Mouse (Mus musculus): ENCODE results near the gene Itpk1. TPM values are rescaled to one million over a fixed set of nuclear protein-coding genes. Genes with fewer than 3 reads are reported as not detected.

Gene Itpk1
- polyA plus RNA-seq, 1 experiment, result 4.5 TPM

DNA sequence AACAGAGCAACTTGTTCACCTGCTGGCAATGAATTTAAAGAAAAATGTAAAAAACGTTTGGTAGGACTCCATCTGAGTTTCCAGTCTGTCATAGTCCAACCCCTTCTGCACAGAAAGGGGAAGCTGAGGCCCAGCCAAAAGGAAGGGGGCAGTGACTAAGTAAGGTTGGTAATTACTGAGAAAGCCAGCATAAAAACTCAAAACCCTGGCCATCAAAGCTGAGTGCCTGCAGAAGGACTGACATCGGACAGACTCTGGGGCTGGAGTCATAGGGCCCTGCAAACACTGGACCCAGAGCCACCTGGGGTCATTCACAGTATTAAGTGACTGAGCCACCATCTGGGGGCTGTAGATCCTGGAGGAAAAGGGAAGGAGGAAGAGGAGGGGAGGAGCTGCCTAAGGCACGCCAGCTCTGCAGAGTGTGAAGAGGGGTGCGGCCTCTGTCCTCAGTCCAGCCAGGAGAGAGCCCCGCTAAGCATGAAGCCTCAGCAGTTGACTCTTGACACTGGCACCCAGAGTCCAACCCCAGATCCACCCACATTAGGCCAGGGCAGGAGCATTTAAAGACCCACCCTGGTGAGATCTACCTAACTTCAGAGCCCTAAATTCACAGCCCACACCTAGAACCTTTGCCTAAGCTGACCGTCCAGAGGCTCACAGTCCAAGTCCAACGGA is 58.0 kb downstream of the Itpk1 start:
- H3K4me3 ChIP-seq (ENCODE audit: insufficient read depth, poor library complexity, severe bottlenecking), result no peak overlapping the region
- no peaks in the 10 kb centered on the region for H3K27me3 ChIP-seq (ENCODE audit: control insufficient read depth, insufficient read depth, insufficient read length)
- H3ac ChIP-seq (ENCODE audit: control insufficient read depth, insufficient read length, low read depth), result no peak overlapping the region
- no peaks in the 10 kb centered on the region for H3K36me3 ChIP-seq (ENCODE audit: control insufficient read depth, insufficient read depth)
- no peaks in the 10 kb centered on the region for H3K79me2 ChIP-seq (ENCODE audit: control insufficient read depth, insufficient read depth)
- TF ChIP-seq USF1 (IDR thresholded peaks at IDR 0.05; ENCODE audit: low read depth), result no peak
- no peak for TF ChIP-seq CEBPB (IDR thresholded peaks at IDR 0.05; ENCODE audit: low read depth)
- no peak for TF ChIP-seq MAX (IDR thresholded peaks at IDR 0.05)
- no peak for TF ChIP-seq CTCF (IDR thresholded peaks at IDR 0.05; ENCODE audit: control insufficient read depth, insufficient read depth, insufficient read length)
- no peak for TF ChIP-seq MYOD1 (IDR thresholded peaks at IDR 0.05; ENCODE audit: control insufficient read depth, insufficient read length, low read depth)
- TF ChIP-seq MYOG (IDR thresholded peaks at IDR 0.05; ENCODE audit: control insufficient read depth, extremely low read depth, insufficient read length), result no peak
- no peak for TF ChIP-seq FOSL1 (IDR thresholded peaks at IDR 0.05; ENCODE audit: insufficient read depth, low read length, poor library complexity, severe bottlenecking)
- no peaks in the 10 kb centered on the region for H3K79me3 ChIP-seq (ENCODE audit: low read depth)

DNA sequence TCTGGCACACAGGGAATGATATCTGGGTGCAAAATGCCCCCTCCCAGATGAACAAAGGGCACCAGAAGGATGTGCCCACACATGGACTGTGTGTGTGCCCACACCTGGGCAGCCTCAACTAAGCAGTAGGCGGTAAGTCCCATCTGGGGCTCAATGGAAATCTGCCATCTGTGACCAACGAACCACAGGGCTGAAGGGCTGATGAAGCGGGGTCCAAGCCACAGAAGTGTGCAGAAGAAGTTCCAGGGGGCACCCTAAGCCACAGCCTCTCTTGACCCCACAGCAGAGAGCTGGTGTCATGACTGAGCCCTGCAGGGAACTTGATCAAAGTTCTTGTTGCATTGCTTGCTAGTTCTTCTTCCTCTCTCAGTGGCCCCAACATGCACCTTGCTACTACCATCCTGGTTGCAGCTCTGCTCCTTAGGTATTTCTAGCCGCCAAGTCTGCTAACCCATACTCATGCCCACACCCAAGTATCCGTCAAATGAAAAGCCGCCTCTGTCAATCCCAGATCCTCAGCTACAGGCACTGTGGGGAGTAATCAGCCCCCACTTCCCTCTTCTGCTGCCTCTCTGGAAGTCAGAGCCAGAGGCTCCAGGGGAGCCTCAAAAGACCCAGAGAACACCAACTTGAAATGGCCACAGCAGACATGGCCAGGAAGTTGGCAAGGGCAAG is 58.7 kb downstream of the Itpk1 start:
- no peak for TF ChIP-seq CTCF (IDR thresholded peaks at IDR 0.05; ENCODE audit: control insufficient read depth, insufficient read depth, insufficient read length)
- TF ChIP-seq MYOG (IDR thresholded peaks at IDR 0.05; ENCODE audit: control insufficient read depth, extremely low read depth, insufficient read length), result no peak
- TF ChIP-seq MAX (IDR thresholded peaks at IDR 0.05), result no peak
- TF ChIP-seq MYOD1 (IDR thresholded peaks at IDR 0.05; ENCODE audit: control insufficient read depth, insufficient read length, low read depth), result no peak
- no peak for TF ChIP-seq FOSL1 (IDR thresholded peaks at IDR 0.05; ENCODE audit: insufficient read depth, low read length, poor library complexity, severe bottlenecking)
- TF ChIP-seq CEBPB (IDR thresholded peaks at IDR 0.05; ENCODE audit: low read depth), result no peak
- no peak for TF ChIP-seq USF1 (IDR thresholded peaks at IDR 0.05; ENCODE audit: low read depth)
- no peaks in the 10 kb centered on the region for H3K79me2 ChIP-seq (ENCODE audit: control insufficient read depth, insufficient read depth)
- no peaks in the 10 kb centered on the region for H3K27me3 ChIP-seq (ENCODE audit: control insufficient read depth, insufficient read depth, insufficient read length)
- H3K79me3 ChIP-seq (ENCODE audit: low read depth), result no peaks in the 10 kb centered on the region
- no peak overlapping the region for H3ac ChIP-seq (ENCODE audit: control insufficient read depth, insufficient read length, low read depth)
- H3K4me3 ChIP-seq (ENCODE audit: insufficient read depth, poor library complexity, severe bottlenecking), result no peak overlapping the region
- no peaks in the 10 kb centered on the region for H3K36me3 ChIP-seq (ENCODE audit: control insufficient read depth, insufficient read depth)

DNA sequence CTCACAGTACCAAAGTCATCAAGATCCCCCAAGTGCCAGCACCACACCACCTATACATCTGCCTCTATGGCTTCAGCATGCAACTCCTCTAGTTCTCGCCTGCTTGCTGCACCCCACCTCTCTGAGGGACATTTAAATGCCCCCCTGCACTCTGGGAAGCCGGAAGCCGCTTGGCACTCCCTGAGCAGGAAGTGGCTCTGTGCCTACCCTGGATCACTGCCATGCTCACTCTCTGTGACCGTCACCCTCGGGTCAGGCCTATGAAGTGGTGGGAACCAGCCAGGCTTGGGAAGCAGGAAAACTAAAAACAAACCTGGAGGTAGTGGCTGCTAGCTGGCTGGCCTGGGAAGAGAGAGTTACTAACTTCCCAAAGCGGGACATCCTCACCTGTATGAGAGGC is 61.4 kb downstream of the Itpk1 start:
- no peak overlapping the region for H3ac ChIP-seq (ENCODE audit: control insufficient read depth, insufficient read length, low read depth)
- H3K36me3 ChIP-seq (ENCODE audit: control insufficient read depth, insufficient read depth), result no peaks in the 10 kb centered on the region
- no peak overlapping the region for H3K4me3 ChIP-seq (ENCODE audit: insufficient read depth, poor library complexity, severe bottlenecking)
- no peaks in the 10 kb centered on the region for H3K79me2 ChIP-seq (ENCODE audit: control insufficient read depth, insufficient read depth)
- TF ChIP-seq MYOD1 (IDR thresholded peaks at IDR 0.05; ENCODE audit: control insufficient read depth, insufficient read length, low read depth) (no peak), CEBPB (IDR thresholded peaks at IDR 0.05; ENCODE audit: low read depth) (no peak), FOSL1 (IDR thresholded peaks at IDR 0.05; ENCODE audit: insufficient read depth, low read length, poor library complexity, severe bottlenecking) (no peak), USF1 (IDR thresholded peaks at IDR 0.05; ENCODE audit: low read depth) (no peak), CTCF (IDR thresholded peaks at IDR 0.05; ENCODE audit: control insufficient read depth, insufficient read depth, insufficient read length) (no peak), MAX (IDR thresholded peaks at IDR 0.05) (no peak)
- H3K27me3 ChIP-seq (ENCODE audit: control insufficient read depth, insufficient read depth, insufficient read length), result no peaks in the 10 kb centered on the region
- no peaks in the 10 kb centered on the region for H3K79me3 ChIP-seq (ENCODE audit: low read depth)

DNA sequence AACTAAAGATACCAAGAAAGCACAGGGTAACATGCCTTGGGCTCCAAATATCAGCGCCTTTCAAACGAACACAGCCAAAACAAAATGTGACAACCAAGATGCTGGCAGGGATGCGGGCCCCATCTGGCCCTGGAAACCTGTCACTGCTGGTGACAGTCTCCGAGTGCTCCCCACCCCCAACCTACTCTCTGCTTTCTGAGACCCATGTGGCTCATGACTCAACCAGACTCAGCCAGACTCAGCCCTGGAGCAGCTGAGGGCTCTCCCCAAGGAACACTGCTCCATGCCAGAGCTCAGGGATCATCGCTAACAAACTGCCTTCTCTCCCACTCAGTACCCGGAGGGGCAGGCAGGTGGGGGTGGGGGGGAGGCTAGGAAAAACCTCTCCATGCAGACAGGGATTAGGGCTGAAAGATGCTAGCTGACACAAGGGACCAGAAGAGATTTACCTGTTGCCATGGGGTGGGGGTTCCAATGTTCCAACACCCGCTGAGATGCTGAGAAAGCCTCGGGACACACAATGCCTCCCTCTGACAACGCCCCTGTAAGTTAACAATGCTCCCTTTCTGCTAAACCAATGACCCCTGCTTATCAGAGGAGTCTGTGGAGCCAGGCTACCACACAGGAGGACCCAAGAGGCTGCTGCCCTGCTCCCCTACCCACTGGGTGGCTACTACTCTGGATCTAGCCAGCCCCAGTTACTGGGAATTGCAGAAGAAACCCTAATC is 64.1 kb downstream of the Itpk1 start:
- no peak for TF ChIP-seq CEBPB (IDR thresholded peaks at IDR 0.05; ENCODE audit: low read depth)
- peak; percentile 43 for TF ChIP-seq MYOD1 (IDR thresholded peaks at IDR 0.05; ENCODE audit: control insufficient read depth, insufficient read length, low read depth)
- Histone ChIP-seq H3ac (ENCODE audit: control insufficient read depth, insufficient read length, low read depth) (peak overlapping the region; percentile 24), H3K79me2 (ENCODE audit: control insufficient read depth, insufficient read depth) (no peaks in the 10 kb centered on the region), H3K36me3 (ENCODE audit: control insufficient read depth, insufficient read depth) (no peaks in the 10 kb centered on the region), H3K27me3 (ENCODE audit: control insufficient read depth, insufficient read depth, insufficient read length) (no peaks in the 10 kb centered on the region), H3K4me3 (ENCODE audit: insufficient read depth, poor library complexity, severe bottlenecking) (no peak overlapping the region), H3K79me3 (ENCODE audit: low read depth) (no peaks in the 10 kb centered on the region)

DNA sequence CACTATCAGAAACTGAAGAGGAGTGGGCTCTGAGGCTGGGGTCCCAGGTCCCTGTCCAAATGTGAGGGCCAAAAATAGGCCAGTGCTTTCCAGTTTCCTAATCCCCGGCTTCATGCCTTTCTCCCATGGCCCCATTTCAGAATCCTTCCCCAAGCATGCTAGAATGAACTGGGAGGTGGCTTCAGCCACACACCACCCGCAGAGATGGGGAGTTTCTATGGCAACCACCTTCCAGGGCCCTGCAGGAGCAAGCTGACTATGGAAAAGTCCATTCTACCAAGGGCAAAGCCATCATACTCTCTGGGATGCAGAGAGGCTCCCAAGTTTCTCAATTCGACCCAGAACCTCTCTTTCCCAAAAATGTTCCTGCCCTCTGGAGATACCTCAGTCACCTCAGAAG is 65.9 kb downstream of the Itpk1 start:
- no peaks in the 10 kb centered on the region for H3K27me3 ChIP-seq (ENCODE audit: control insufficient read depth, insufficient read depth, insufficient read length)
- H3K4me3 ChIP-seq (ENCODE audit: insufficient read depth, poor library complexity, severe bottlenecking), result no peak overlapping the region
- TF ChIP-seq MAX (IDR thresholded peaks at IDR 0.05) (no peak), MYOG (IDR thresholded peaks at IDR 0.05; ENCODE audit: control insufficient read depth, extremely low read depth, insufficient read length) (no peak), FOSL1 (IDR thresholded peaks at IDR 0.05; ENCODE audit: insufficient read depth, low read length, poor library complexity, severe bottlenecking) (no peak), CEBPB (IDR thresholded peaks at IDR 0.05; ENCODE audit: low read depth) (no peak), CTCF (IDR thresholded peaks at IDR 0.05; ENCODE audit: control insufficient read depth, insufficient read depth, insufficient read length) (no peak), USF1 (IDR thresholded peaks at IDR 0.05; ENCODE audit: low read depth) (no peak), MYOD1 (IDR thresholded peaks at IDR 0.05; ENCODE audit: control insufficient read depth, insufficient read length, low read depth) (no peak)
- H3K36me3 ChIP-seq (ENCODE audit: control insufficient read depth, insufficient read depth), result no peaks in the 10 kb centered on the region
- no peaks in the 10 kb centered on the region for H3K79me2 ChIP-seq (ENCODE audit: control insufficient read depth, insufficient read depth)
- no peak overlapping the region for H3ac ChIP-seq (ENCODE audit: control insufficient read depth, insufficient read length, low read depth)
- no peaks in the 10 kb centered on the region for H3K79me3 ChIP-seq (ENCODE audit: low read depth)

All from C2C12 (cell line).